Mouse (Mus musculus) ovary, postnatal 36 days (tissue): ENCODE results near the gene Gm21861.
"Not testable (repeated sequence)": the region's sequence is repeated elsewhere in the genome, so short reads cannot be mapped to it uniquely, and the experiment has no call there.

Source experiments
- DNase-seq: peaks from one replicate; pipeline ENCODE4 v3.0.0; 2022; ENCODE audit warnings: low spot score, mixed read lengths

The Gm21861 gene

GRCm38 (mm10) chrY:58814497-58814896, at the start of gene Gm21861:
TSS of gene Gm21861 (minus strand) at chrY:58814597.
- not testable (repeated sequence) for DNase-seq
